Mouse (Mus musculus) limb, embryonic 14.5 days (tissue): ENCODE data around the gene Ccdc93. TPM values are rescaled to one million over a fixed set of nuclear protein-coding genes. Genes with fewer than 3 reads are reported as not detected.
A peak's percentile ranks its signal among the peaks of the same experiment; 100 is the strongest.

Source experiments
- ATAC-seq: fragments of 200-750 bp; cut with Nextera tagmentation; 2 replicates; pipeline ENCODE4 v1.8.0; 2017; ENCODE audit warnings: low read depth, moderate number of reproducible peaks, moderate TSS enrichment; ENCODE audit not compliant: low FRiP score
- DNase-seq: peaks from one replicate; pipeline ENCODE4 v3.0.0-alpha.2; 2015; ENCODE audit warnings: low spot score
- H3K27ac ChIP-seq: fragments of 300-500 bp; sonication (generic); replicated peaks from 2 replicates; pipeline ENCODE4 v1.5.1; 2014; ENCODE audit warnings: low read depth, mild to moderate bottlenecking, low read length, moderate library complexity, mixed read lengths
- H3K27me3 ChIP-seq: fragments of 300-500 bp; sonication (generic); 2 replicates; pipeline ENCODE4 v1.6.1; 2014; ENCODE audit warnings: low read length, mixed read lengths; ENCODE audit not compliant: control insufficient read depth, insufficient read depth
- H3K36me3 ChIP-seq: fragments of 300-500 bp; sonication (generic); 2 replicates; pipeline ENCODE4 v1.6.1; 2014; ENCODE audit warnings: mild to moderate bottlenecking, low read length, moderate library complexity, mixed read lengths; ENCODE audit not compliant: control insufficient read depth, insufficient read depth
- H3K4me1 ChIP-seq: fragments of 300-500 bp; sonication (generic); 2 replicates; pipeline ENCODE4 v1.6.1; 2014; ENCODE audit warnings: antibody characterized with exemption, low read length, mixed read lengths; ENCODE audit not compliant: control insufficient read depth, insufficient read depth
- H3K4me2 ChIP-seq: fragments of 300-500 bp; sonication (generic); replicated peaks from 2 replicates; pipeline ENCODE4 v1.6.1; 2014; ENCODE audit warnings: low read depth, mild to moderate bottlenecking, low read length, moderate library complexity; ENCODE audit not compliant: severe bottlenecking
- H3K4me3 ChIP-seq: fragments of 300-500 bp; sonication (generic); replicated peaks from 2 replicates; pipeline ENCODE4 v1.5.1; 2014; ENCODE audit warnings: low read length
- H3K9ac ChIP-seq: fragments of 300-500 bp; sonication (generic); 2 replicates; pipeline ENCODE4 v1.6.1; 2014; ENCODE audit warnings: mild to moderate bottlenecking, low read depth, low read length, moderate library complexity; ENCODE audit not compliant: severe bottlenecking
- H3K9me3 ChIP-seq: fragments of 300-500 bp; sonication (generic); 2 replicates; pipeline ENCODE4 v1.6.1; 2016; ENCODE audit warnings: low read length; ENCODE audit not compliant: control insufficient read depth
- POLR2A ChIP-seq: fragments of 200-500 bp; IDR thresholded peaks from 2 replicates; pipeline ENCODE4 v1.8.0; 2012; ENCODE audit warnings: inconsistent platforms, mild to moderate bottlenecking, moderate library complexity, borderline replicate concordance; ENCODE audit not compliant: insufficient read depth, insufficient read length; ENCODE audit errors: extremely low read depth
- WGBS: fragments of 180-500 bp; shearing (Covaris S2); extraction: QIAGEN DNeasy Blood & Tissue Kit; methylation state at CpG from one replicate; pipeline ENCODE4 v1.1.7; 2014; 5-methylcytosine and 5-hydroxymethylcytosine counted together
- polyA plus RNA-seq, 2 experiments: library from polyadenylated mRNA; depleted of rRNA in 1 of 2; stranded (reverse) in 1 of 2; unstranded in 1 of 2; fragments of >200 nt; fragmentation: Nextera tagmentation in 1 of 2; extraction: Ambion mirVana in 1 of 2; gene quantifications; 2 replicates each; pipeline versions ENCODE4 v1.2.1 to v1.2.3; 2012 to 2014

Ccdc93 gene
- polyA plus RNA-seq, 2 experiments: 12.0 to 16.8 TPM

DNA sequence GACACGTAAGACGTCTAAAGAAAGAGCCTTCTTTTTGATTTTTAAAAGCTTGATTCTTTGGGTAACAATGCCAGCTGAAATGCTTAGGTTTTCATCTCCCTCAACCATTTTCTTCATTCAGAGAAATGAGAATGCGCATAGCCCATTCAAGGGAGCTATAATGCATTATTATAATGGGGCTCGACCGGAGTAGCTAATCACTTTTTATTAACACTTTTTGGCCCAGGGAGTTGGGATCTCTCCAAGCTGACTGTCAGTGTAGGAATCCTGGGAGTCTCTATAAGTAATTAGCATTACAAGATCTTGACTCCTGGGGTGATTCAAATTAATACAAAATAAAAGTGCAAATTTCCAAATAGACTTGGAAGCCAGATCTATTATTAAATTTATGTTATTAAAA is 40.8 kb upstream of the Ccdc93 start:
- no peaks in the 10 kb centered on the region for H3K9me3 ChIP-seq
- H3K4me2 ChIP-seq: no peak overlapping the region
- 83% methylated on average over 5 of the region's 5 CpGs for WGBS
- ATAC-seq: no peak
- no peak overlapping the region for H3K4me3 ChIP-seq
- H3K36me3 ChIP-seq: no peaks in the 10 kb centered on the region
- no peaks in the 10 kb centered on the region for H3K27me3 ChIP-seq
- no peak overlapping the region for H3K27ac ChIP-seq
- peaks cover 16% of the 10 kb centered on the region for H3K4me1 ChIP-seq
- DNase-seq: no peak
- TF ChIP-seq POLR2A: no peak
- H3K9ac ChIP-seq: no peak overlapping the region

DNA sequence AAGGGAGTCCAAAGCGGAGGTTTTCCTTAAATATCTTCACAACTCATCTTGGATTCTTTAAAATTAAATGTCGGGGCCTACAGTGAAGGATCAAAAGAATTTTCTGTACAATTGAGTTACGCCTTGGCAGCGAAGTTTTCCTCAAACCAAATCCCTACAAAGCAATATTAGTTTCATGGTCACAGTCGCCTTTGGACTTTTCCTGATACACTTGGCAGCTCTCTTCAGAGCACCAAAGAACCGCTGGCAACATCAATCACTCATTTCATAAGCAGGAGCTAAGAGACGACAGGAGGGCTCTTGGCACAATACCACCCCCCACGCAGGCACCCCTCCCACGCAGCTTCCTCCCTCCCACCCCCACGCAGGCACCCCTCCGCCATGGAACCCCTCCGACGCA is 40.4 kb upstream of the Ccdc93 start:
- Histone ChIP-seq H3K36me3 (no peaks in the 10 kb centered on the region), H3K9ac (no peak overlapping the region), H3K27me3 (no peaks in the 10 kb centered on the region), H3K4me2 (no peak overlapping the region), H3K4me3 (no peak overlapping the region), H3K9me3 (no peaks in the 10 kb centered on the region), H3K4me1 (peaks cover 20% of the 10 kb centered on the region), H3K27ac (no peak overlapping the region)
- TF ChIP-seq POLR2A: no peak
- WGBS: 70% methylated on average over 13 of the region's 13 CpGs
- DNase-seq (no peak), ATAC-seq (no peak)

DNA sequence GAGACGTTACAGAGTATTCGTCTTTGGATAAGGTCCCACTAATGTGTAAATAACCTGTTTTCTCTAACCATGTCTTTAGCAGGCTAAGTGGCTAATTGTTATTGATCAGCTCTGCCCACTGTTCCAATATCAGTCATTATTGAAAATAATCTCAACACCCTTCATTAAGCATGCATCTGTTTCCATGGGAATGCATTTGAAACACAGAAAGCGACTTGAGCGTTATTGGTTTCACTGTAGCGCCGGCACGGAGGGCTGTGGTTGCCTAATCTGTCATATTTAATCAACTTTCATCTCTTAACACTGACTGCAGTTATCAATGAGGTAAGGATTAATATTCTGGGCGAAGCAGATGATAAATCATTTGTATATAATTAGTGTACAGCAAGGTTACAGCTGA is 40.0 kb upstream of the Ccdc93 start:
- Histone ChIP-seq H3K9ac (no peak overlapping the region), H3K4me3 (no peak overlapping the region), H3K4me1 (peaks cover 22% of the 10 kb centered on the region), H3K27me3 (no peaks in the 10 kb centered on the region), H3K36me3 (no peaks in the 10 kb centered on the region), H3K4me2 (no peak overlapping the region), H3K27ac (no peak overlapping the region), H3K9me3 (no peaks in the 10 kb centered on the region)
- no peak for TF ChIP-seq POLR2A
- DNase-seq: no peak
- 79% methylated on average over 8 of the region's 8 CpGs for whole genome bisulfite sequencing
- no peak for ATAC-seq

DNA sequence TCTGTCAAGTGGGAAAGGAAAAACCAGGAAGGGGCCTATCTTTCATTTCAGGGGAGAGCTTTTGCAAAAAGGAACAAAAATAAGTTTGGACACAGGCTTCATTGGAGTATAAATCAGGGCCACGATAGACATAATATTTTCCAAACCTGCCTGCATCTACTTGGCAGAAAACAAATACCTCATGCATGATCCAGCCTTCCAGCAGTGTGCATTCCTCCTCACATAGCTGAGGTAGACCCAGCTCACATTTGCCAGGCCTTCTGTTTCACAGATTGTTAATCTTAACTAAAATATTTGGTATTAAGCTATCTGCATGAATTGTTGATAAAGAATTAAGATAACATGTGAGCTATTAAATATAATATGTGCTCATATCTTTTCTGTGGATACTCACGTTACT is 37.7 kb upstream of the Ccdc93 start:
- no peaks in the 10 kb centered on the region for H3K27me3 ChIP-seq
- 52% methylated on average over 2 of the region's 2 CpGs for WGBS
- no peak for DNase-seq
- peaks cover 28% of the 10 kb centered on the region for H3K4me1 ChIP-seq
- no peak overlapping the region for H3K9ac ChIP-seq
- no peak overlapping the region for H3K4me2 ChIP-seq
- no peak overlapping the region for H3K4me3 ChIP-seq
- no peaks in the 10 kb centered on the region for H3K9me3 ChIP-seq
- TF ChIP-seq POLR2A: no peak
- ATAC-seq: no peak
- no peak overlapping the region for H3K27ac ChIP-seq
- no peaks in the 10 kb centered on the region for H3K36me3 ChIP-seq

DNA sequence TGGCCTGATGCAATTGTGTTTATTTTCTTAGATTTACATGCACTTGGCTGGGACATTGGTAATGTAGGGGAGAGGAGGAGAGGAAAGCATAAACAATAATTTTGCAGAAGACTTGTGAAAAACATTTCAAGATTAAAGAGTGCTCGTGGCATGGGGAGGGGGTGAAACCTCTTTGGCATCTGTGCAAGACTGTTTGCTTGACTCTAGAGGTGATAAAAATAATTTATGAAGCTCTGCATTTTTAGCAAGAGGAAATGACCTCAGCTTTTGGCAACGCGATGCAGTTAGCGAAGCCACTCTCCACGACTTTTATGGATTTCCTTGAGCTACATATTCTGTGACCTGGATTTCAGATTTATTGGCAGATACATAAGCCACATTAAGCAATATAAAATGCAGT is 36.1 kb upstream of the Ccdc93 start:
- H3K9me3 ChIP-seq: no peaks in the 10 kb centered on the region
- WGBS: 12% methylated on average over 5 of the region's 5 CpGs
- no peak overlapping the region for H3K4me3 ChIP-seq
- no peaks in the 10 kb centered on the region for H3K36me3 ChIP-seq
- H3K4me2 ChIP-seq: no peak overlapping the region; the same call in 1 of the 2 replicates
- H3K27me3 ChIP-seq: no peaks in the 10 kb centered on the region
- TF ChIP-seq POLR2A: no peak
- H3K9ac ChIP-seq: no peak overlapping the region
- peak; percentile 81 for DNase-seq
- ATAC-seq: peak; percentile 76
- 0 out of 2 replicates have a peak overlapping the region, but pooled peaks have one; percentile 3 for H3K27ac ChIP-seq
- peaks cover 34% of the 10 kb centered on the region for H3K4me1 ChIP-seq

DNA sequence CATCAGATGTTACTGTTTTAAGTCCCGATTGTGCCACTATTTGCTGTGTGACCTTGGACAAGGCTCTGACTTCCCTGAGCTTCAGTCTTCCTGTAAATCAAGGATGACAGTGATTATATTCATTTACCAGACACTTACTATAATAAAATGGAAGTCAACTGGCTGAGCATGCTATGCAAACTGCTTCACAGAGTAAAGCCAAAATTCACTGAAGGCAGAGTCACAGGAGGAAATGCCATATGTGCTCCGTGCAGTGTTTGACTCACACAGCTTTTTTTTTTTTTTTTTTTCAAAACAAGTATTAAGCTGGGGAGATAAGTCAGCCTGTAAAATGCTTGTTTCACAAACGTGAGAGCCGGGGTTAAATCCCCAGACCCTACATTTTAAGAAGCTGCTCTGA is 34.3 kb upstream of the Ccdc93 start:
- H3K27me3 ChIP-seq: no peaks in the 10 kb centered on the region
- no peak overlapping the region for H3K27ac ChIP-seq
- H3K9ac ChIP-seq: no peak overlapping the region
- H3K9me3 ChIP-seq: no peaks in the 10 kb centered on the region
- no peak overlapping the region for H3K4me2 ChIP-seq
- no peak overlapping the region for H3K4me3 ChIP-seq
- no peak for TF ChIP-seq POLR2A
- 65% methylated on average over 4 of the region's 4 CpGs for WGBS
- no peaks in the 10 kb centered on the region for H3K36me3 ChIP-seq
- no peak for DNase-seq
- ATAC-seq: no peak
- H3K4me1 ChIP-seq: peaks cover 34% of the 10 kb centered on the region
